Mouse (Mus musculus): Measurements from ENCODE around the gene Tmem132b. TPM values are rescaled to one million over a fixed set of nuclear protein-coding genes. Genes with fewer than 3 reads are reported as not detected.

Tmem132b gene
- polyA plus RNA-seq, 1 experiment from 2014 or later: 6.4 TPM

- no peak for ATAC-seq (ENCODE audit: low FRiP score, low read depth)
- H3K27ac ChIP-seq (replicated peaks): no peak overlapping the region
- no peaks in the 10 kb centered on the region for H3K27me3 ChIP-seq
- H3K9ac ChIP-seq: no peak overlapping the region
- H3K36me3 ChIP-seq: peaks cover 15% of the 10 kb centered on the region
- no peak overlapping the region for H3K4me2 ChIP-seq
- H3K4me3 ChIP-seq: no peak overlapping the region
- no peaks in the 10 kb centered on the region for H3K4me1 ChIP-seq (replicated peaks)
- no peaks in the 10 kb centered on the region for H3K9me3 ChIP-seq
- 21% methylated on average over 15 of the region's 15 CpGs for WGBS
Observed at GRCm38 (mm10) chr5:125520930-125521590, 10.5 kb upstream of the Tmem132b start.

GRCm38 (mm10) chr5:125523361-125523760, 8.2 kb upstream of the Tmem132b start:
- ATAC-seq (ENCODE audit: low FRiP score, low read depth): no peak
- Histone ChIP-seq H3K4me1 (replicated peaks) (no peaks in the 10 kb centered on the region), H3K27me3 (0 out of 2 replicates have a peak, but pooled peaks cover 1% of the 10 kb centered on the region), H3K36me3 (0 out of 2 replicates have a peak, but pooled peaks cover under 1% of the 10 kb centered on the region), H3K27ac (replicated peaks) (no peak overlapping the region), H3K4me2 (no peak overlapping the region), H3K4me3 (no peak overlapping the region), H3K9ac (no peak overlapping the region), H3K9me3 (no peaks in the 10 kb centered on the region)
- 82% methylated on average over 2 of the region's 2 CpGs for WGBS

GRCm38 (mm10) chr5:125525516-125525915, 6.1 kb upstream of the Tmem132b start:
- H3K4me1 ChIP-seq (replicated peaks): 0 out of 2 replicates have a peak, but pooled peaks cover 5% of the 10 kb centered on the region
- H3K27me3 ChIP-seq: peaks cover 11% of the 10 kb centered on the region; the same call in 1 of the 2 replicates
- no peak for ATAC-seq (ENCODE audit: low FRiP score, low read depth)
- H3K36me3 ChIP-seq: no peaks in the 10 kb centered on the region
- H3K4me3 ChIP-seq: no peak overlapping the region
- no peak overlapping the region for H3K9ac ChIP-seq
- H3K4me2 ChIP-seq: no peak overlapping the region
- H3K27ac ChIP-seq (replicated peaks): no peak overlapping the region
- H3K9me3 ChIP-seq: no peaks in the 10 kb centered on the region
- 64% methylated on average over 5 of the region's 5 CpGs for WGBS

- H3K4me1 ChIP-seq (replicated peaks): peaks cover 8% of the 10 kb centered on the region
- ATAC-seq (ENCODE audit: low FRiP score, low read depth): no peak
- WGBS: 75% methylated on average over 4 of the region's 4 CpGs
- H3K9ac ChIP-seq: no peak overlapping the region
- no peaks in the 10 kb centered on the region for H3K9me3 ChIP-seq
- peaks cover 12% of the 10 kb centered on the region; the same call in 1 of the 2 replicates for H3K27me3 ChIP-seq
- H3K4me3 ChIP-seq: no peak overlapping the region
- no peaks in the 10 kb centered on the region for H3K36me3 ChIP-seq
- no peak overlapping the region for H3K27ac ChIP-seq (replicated peaks)
- no peak overlapping the region for H3K4me2 ChIP-seq
Observed at GRCm38 (mm10) chr5:125526464-125526863, 5.1 kb upstream of the Tmem132b start.

GRCm38 (mm10) chr5:125529109-125529508, 2.5 kb upstream of the Tmem132b start:
- H3K4me3 ChIP-seq: no peak overlapping the region
- 7% methylated on average over 5 of the region's 5 CpGs for WGBS
- no peak overlapping the region for H3K9ac ChIP-seq
- ATAC-seq (ENCODE audit: low FRiP score, low read depth): no peak
- peaks cover 31% of the 10 kb centered on the region for H3K4me1 ChIP-seq (replicated peaks)
- H3K9me3 ChIP-seq: no peaks in the 10 kb centered on the region
- no peak overlapping the region for H3K27ac ChIP-seq (replicated peaks)
- no peak overlapping the region for H3K4me2 ChIP-seq
- H3K36me3 ChIP-seq: no peaks in the 10 kb centered on the region
- peaks cover 12% of the 10 kb centered on the region; the same call in 1 of the 2 replicates for H3K27me3 ChIP-seq

GRCm38 (mm10) chr5:125532191-125532544, 594 bp downstream of the Tmem132b start:
- Histone ChIP-seq H3K4me2 (peak overlapping the region; percentile 93), H3K36me3 (no peaks in the 10 kb centered on the region), H3K9ac (peak overlapping the region; percentile 75), H3K4me3 (peak overlapping the region; percentile 66), H3K9me3 (no peaks in the 10 kb centered on the region), H3K27ac (replicated peaks) (peak overlapping the region; percentile 66), H3K4me1 (replicated peaks) (peaks cover 42% of the 10 kb centered on the region), H3K27me3 (peaks cover 15% of the 10 kb centered on the region)
- 0% methylated on average over 30 of the region's 30 CpGs for WGBS
- ATAC-seq (ENCODE audit: low FRiP score, low read depth): peak; percentile 67

GRCm38 (mm10) chr5:125532545-125533224, 1.1 kb downstream of the Tmem132b start:
- no peak for ATAC-seq (ENCODE audit: low FRiP score, low read depth)
- under 1% methylated on average over 56 of the region's 64 CpGs for WGBS
- Histone ChIP-seq H3K4me2 (peak overlapping the region; percentile 93), H3K27ac (replicated peaks) (peak overlapping the region; percentile 66), H3K4me1 (replicated peaks) (peaks cover 42% of the 10 kb centered on the region), H3K4me3 (peak overlapping the region; percentile 66), H3K9ac (peak overlapping the region; percentile 75), H3K9me3 (no peaks in the 10 kb centered on the region), H3K36me3 (no peaks in the 10 kb centered on the region), H3K27me3 (peaks cover 15% of the 10 kb centered on the region)

- Histone ChIP-seq H3K4me3 (peak overlapping the region; percentile 66), H3K27ac (replicated peaks) (peak overlapping the region; percentile 66), H3K27me3 (peaks cover 13% of the 10 kb centered on the region), H3K9me3 (no peaks in the 10 kb centered on the region), H3K36me3 (no peaks in the 10 kb centered on the region), H3K9ac (peak overlapping the region; percentile 75), H3K4me1 (replicated peaks) (peaks cover 42% of the 10 kb centered on the region), H3K4me2 (peak overlapping the region; percentile 93)
- no peak for ATAC-seq (ENCODE audit: low FRiP score, low read depth)
- WGBS: 2% methylated on average over 24 of the region's 24 CpGs
Observed at GRCm38 (mm10) chr5:125533225-125533900, 1.8 kb downstream of the Tmem132b start.

GRCm38 (mm10) chr5:125534168-125534610, 2.6 kb downstream of the Tmem132b start:
- Histone ChIP-seq H3K4me1 (replicated peaks) (peaks cover 39% of the 10 kb centered on the region), H3K9me3 (no peaks in the 10 kb centered on the region), H3K4me3 (peak overlapping the region; percentile 66), H3K4me2 (peak overlapping the region; percentile 93), H3K27me3 (peaks cover 9% of the 10 kb centered on the region), H3K9ac (peak overlapping the region; percentile 75; the same call in 1 of the 2 replicates), H3K36me3 (no peaks in the 10 kb centered on the region), H3K27ac (replicated peaks) (peak overlapping the region; percentile 66)
- no peak for ATAC-seq (ENCODE audit: low FRiP score, low read depth)
- WGBS: 4% methylated on average over 7 of the region's 7 CpGs

GRCm38 (mm10) chr5:125534611-125535324, 3.2 kb downstream of the Tmem132b start:
- Histone ChIP-seq H3K4me3 (peak overlapping the region; percentile 66), H3K9me3 (no peaks in the 10 kb centered on the region), H3K4me2 (peak overlapping the region; percentile 93), H3K27me3 (peaks cover 8% of the 10 kb centered on the region), H3K9ac (peak overlapping the region; percentile 75), H3K27ac (replicated peaks) (peak overlapping the region; percentile 66), H3K4me1 (replicated peaks) (peaks cover 37% of the 10 kb centered on the region), H3K36me3 (no peaks in the 10 kb centered on the region)
- 1% methylated on average over 26 of the region's 26 CpGs for WGBS
- peak; percentile 39; the same call in 1 of the 2 replicates for ATAC-seq (ENCODE audit: low FRiP score, low read depth)

GRCm38 (mm10) chr5:125545090-125545489, 13.5 kb downstream of the Tmem132b start:
- no peak overlapping the region for H3K4me3 ChIP-seq
- no peak for ATAC-seq (ENCODE audit: low FRiP score, low read depth)
- no peak overlapping the region for H3K9ac ChIP-seq
- no peaks in the 10 kb centered on the region for H3K27me3 ChIP-seq
- peaks cover 20% of the 10 kb centered on the region for H3K4me1 ChIP-seq (replicated peaks)
- H3K9me3 ChIP-seq: no peaks in the 10 kb centered on the region
- no peak overlapping the region for H3K4me2 ChIP-seq
- no peak overlapping the region for H3K27ac ChIP-seq (replicated peaks)
- no peaks in the 10 kb centered on the region for H3K36me3 ChIP-seq
- WGBS: 94% methylated on average over 2 of the region's 2 CpGs
